Mouse (Mus musculus): Measurements from ENCODE around the gene Mtg1. TPM values are rescaled to one million over a fixed set of nuclear protein-coding genes. Genes with fewer than 3 reads are reported as not detected.

Mtg1 gene
- 10 to 100 TPM; 21.8 to 23.6 TPM for total RNA-seq (2021)
- long read RNA-seq, experiment 1, transcript Mtg1-201 (11 exons, 1,595 nt), result major isoform, 16 of 23 reads
- long read RNA-seq, experiment 1, partial matches to known transcripts, result 1 of 23 reads
- long read RNA-seq, experiment 1, other reads (novel, unspliced or antisense), result 6 of 23 reads
- long read RNA-seq, experiment 2, transcript Mtg1-201 (11 exons, 1,595 nt), result major isoform, 35 of 47 reads
- long read RNA-seq, experiment 2, partial matches to known transcripts, result 1 of 47 reads
- long read RNA-seq, experiment 2, other reads (novel, unspliced or antisense), result 11 of 47 reads

DNA sequence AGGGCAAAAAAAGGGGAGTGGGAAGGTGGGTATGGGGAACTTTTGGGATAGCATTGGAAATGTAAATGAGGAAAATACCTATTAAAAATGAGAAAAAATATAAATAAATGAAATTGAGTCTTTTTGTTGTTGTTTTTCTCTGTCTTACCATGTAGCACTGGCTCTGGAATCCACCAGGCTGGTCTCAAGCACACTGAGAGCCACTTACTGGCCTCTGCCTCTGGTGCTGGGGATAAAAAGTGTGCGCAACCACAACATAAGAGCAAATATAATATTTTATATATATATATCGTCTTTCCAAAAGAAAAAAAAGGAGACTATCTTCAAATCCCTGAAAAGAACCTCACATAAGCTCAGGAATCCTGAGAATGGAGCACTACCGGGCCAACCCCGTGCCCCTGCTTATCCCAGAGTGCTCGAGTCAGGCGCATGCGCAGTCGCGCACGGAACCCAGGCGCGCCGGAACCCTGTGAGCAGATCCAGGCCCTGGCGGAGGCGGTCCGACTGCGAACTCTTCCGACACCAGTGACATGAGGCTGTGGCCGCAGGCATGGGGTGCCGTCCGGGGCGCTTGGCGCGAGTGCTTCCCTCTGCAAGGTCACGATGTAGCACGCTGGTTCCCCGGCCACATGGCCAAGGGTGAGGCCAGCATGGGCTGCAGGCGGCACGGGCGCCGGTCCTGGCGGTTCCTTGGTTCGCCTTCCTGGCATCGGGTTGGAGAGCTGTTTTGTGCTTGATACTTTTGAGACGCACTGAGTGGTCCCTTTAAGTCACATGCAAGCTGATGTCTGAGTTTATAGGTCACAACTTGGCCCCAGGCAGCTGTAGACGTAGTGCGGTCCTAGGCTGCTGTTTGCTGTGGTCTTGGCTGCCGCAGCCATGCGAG is at the start of gene Mtg1:
Mtg1 (plus strand) TSS at position 430 of the 886 bp plus-strand sequence.
- DNase-seq (ENCODE audit: low spot score in 2 of 2), result peak; percentile 97 to 99

DNA sequence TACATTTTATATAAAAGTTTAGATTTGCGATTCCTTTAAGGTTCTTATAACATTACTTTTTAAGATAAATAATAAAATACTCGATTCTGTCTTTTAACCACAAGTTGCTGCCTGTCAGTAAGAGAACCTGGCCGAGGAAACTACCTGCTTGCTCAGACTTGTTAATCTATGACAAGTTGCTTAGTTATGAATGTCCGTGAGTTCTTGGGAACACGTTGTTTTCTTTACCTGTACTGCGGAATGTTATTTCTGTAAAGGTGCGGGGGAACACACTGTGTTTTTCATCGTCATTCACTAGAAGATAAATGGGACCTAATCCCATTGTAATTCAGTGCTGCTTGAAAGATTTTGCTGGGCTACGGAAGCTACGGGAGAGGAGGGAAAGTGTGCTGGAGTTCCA is 46.8 kb upstream of the Mtg1 start:
- no peak for DNase-seq (ENCODE audit: low spot score in 2 of 2)

DNA sequence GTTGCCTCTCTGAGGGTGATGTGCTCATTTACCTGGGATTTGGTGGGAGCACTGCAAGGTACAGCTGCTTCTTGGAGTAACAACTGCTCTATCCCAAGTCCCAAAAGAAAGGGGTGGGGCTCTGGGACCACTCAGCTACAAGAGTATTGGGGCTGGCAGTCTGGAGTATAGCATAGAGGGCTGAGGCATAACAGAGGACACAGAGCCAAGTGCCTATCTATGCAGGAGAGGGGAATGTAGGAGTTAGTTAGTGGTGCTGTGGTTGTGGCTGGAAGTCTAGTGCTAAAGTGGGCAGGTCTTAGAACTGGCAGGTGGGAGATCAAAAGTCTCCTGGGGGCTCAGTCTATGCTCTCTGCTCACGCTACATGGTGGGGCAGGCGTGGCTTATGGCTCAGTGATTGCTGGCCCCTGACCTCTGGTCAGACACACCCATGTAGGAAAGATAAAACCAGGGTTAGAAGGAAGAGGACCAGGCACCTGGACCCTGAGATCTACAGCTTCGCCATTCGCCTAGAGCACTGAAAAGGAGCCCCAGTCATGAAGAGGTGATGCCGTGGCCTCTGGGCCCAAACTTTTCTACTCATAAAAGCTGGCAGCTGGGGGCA is 44.3 kb upstream of the Mtg1 start, which contains the start of gene Prap1:
Prap1 (plus strand) TSS at position 472 of the 605 bp plus-strand sequence.
- no peak for DNase-seq (ENCODE audit: low spot score in 2 of 2)

DNA sequence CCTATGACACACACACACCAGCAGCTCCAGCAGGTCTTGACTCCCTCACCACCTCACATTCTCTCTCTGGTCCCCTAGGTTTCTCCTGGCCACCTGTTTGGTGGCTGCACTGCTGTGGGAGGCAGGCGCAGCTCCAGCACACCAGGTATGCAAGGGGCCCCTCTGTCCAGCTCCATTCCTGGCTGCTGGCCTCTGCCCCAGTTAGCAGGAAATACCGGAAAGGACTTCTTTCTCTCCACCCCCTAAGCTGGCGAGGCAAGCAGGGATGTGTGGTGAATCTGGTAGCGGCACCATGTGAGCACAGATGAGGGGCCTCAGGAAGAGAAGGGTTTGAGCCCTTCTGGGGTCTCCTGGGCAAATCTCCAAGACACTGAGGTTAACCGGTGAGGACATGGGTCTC is 42.4 kb upstream of the Mtg1 start:
- DNase-seq (ENCODE audit: low spot score in 2 of 2), result no peak

DNA sequence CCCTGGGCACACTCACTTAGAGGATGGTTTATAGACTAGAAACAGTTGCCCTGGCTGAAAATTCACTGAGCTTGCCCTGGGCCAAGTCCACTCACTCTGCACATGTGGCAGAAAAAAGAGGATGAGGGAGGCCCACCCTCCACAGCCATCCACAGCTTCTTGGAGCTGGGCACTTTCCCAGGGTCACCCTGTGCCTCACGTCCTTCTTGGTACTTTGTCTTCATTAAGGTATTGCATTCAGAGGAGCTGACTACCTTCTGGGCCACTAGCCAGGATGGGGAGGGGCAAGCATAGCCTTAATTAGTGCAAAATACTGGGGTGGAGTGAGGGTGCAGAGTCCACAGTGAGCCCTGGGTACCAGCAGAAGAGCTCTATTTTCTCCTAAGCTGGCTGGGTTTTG is 41.8 kb upstream of the Mtg1 start:
- no peak for DNase-seq (ENCODE audit: low spot score in 2 of 2)

DNA sequence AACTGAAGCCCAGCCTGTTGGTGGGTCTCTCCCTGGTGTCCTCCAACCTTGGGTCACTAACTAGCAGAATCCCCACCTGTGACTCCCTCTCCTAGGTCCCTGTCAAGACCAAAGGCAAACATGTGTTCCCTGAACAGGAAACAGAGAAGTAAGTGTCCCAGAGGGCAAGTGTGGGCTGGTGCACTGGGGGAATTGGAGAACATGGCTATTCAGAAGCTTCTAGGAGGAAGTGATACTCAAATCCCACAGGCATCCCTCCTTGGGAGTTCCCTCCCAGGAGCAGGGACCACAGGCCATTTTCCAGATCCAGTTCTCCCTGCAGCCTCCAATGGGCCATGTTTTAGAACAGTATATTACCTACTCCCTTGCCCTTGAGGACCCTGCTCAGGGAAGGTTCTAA is 41.3 kb upstream of the Mtg1 start:
- DNase-seq (ENCODE audit: low spot score in 2 of 2), result no peak

DNA sequence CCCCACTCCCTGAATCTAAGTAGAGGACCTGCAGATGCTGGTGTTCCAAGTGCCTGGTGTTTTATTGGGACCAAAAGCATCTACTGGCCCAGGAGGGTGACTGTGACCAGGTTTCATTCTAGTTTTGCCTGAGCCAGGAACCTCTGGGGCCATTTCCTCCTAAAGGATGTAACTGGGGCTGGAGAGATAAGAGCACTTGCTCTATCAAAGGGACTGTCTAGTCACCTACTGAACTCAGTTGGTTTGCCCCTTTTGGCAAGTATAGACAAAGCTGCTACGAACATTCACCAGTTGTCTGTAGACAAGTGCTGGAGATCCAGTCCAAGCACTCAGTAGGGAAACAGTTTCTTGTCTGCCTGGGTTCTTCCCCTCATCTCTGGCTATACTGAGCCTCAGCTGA is 38.9 kb upstream of the Mtg1 start:
- DNase-seq (ENCODE audit: low spot score in 2 of 2), result no peak

DNA sequence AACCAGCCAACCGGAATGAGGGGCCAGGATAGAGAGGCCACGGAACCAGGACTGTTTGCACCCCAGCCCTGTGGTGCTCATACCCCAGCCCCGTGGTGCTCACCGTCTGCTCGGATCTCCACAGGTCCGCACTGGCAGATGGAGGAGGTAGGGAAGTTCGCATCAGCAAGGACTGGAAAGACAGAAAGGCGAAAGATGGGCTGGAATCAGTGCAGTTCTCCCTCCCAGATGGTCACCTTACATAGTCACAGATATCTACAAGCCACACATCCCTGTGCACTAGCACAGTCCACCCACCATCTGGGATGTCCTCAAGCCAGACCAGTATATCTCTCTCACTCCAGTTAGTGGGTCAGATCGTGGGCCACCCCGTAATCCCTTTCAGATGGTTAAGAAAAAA is 35.9 kb upstream of the Mtg1 start:
- DNase-seq (ENCODE audit: low spot score in 2 of 2), result no peak

DNA sequence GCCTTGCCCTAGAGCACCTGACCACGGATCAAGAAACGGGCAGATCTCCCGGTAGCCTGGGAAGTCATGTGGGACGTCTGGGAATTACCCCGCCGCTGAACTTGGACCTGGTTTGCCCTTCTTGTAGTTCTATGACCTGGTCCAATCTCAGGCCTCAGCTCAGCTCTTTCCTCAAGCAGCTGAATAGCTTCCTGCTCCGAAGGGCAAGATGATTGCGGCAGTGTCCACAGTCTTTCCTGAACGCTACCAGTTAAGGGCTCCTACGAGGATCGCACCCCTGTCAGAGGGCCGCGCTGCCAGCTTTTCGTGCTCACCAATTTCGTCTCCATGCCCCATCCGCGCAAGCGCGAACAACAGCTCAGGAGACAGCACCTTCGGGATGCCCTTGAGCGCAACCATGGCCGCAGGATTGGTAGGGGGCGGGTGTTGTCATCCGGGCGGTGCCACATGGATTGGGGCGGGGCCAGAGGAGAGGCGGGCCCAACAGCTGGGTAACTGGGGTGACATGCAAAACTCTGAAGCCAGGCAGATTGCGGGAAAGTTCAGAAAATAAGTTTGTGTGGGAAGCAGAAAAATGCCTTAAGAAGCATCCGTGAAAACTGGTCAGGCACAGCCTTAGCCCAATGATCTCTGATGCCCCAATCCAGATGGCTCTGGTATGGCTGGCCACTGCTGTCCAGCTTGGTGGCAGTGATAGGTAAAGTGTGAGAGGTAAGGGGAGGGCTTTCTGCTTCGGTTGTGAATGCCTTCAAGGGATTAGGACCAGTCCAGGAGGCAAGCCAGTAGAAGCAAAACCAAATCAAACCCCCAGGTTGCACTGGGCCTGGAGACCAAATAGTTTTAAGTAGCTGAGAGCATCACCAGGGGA is 35.1 kb upstream of the Mtg1 start, which contains the start of gene Fuom:
Fuom (minus strand) TSS at position 449 of the 868 bp plus-strand sequence.
- peak; percentile 78 to 80 for DNase-seq (ENCODE audit: low spot score in 2 of 2)

DNA sequence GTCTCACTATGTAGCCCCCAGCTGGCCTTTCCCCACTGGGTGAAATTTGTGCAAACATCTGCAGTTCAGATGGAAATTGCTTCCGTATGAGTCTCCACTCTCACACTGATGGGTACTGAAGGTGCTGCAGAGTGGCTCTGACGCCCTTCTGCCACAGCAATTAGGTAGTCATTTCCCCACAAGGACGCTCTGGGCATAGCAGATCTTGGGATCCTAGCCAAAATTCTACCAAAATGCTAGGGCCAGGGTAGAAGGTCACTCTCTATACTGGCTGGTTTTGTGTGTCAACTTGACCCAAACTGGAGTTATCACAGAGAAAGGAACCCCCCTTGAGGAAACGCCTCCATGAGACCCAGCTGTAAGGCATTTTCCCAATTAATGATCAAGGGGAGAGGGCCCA is 33.4 kb upstream of the Mtg1 start:
- DNase-seq (ENCODE audit: low spot score in 2 of 2), result no peak

DNA sequence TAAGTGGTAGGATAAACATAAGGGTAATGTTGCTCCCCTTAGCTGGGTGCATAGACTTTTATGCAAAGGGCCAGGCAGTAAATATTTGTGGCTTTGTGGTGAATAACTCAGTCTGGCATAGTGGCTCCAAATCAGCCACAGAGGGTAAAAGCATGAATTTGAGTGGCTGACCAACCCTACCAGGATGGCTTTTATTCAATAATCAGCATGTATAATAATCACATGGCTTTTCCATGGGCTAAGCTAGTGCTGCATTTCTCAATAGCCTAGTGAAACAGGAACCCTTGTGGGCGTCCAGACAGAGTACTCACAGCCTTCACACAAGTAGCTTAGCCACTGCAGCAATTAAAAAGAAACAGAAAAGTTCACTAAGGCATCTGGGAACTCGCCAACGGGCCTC is 25.4 kb upstream of the Mtg1 start:
- DNase-seq (ENCODE audit: low spot score in 2 of 2), result no peak

DNA sequence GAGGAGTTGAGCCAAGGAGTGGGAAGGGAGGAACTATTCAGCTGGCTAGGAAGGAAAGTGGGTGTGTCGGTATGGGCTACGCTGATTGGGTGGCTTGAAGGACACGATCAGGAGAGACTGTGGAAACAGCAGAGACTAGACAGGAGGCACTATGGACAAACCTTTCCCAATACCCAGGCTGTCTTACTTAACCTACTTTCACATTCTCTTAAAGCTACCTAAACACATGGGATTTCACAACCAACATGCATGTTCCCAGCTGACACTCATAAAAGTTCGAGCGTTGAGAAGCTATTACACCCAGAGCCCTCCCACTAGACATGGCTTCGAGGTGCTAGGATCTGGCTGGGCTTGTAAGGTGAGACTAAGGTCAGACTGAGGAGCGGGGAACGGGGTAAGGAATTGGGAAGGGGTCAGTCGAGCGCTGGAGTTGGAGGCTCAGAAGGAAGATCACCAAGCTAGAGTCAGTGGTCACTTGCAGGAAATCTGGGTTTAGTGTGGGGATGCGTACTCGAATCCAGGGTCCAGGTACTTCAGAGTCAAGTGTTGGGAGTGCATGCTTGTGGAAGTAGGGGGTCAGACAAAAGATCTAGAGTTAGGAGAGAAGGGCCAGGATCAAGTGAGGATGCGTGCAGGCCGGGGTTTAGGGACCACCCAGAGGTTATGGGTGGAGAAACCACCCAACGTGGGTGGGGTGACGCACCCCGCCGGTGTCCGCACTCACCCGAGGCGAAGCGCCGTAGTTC is 21.6 kb upstream of the Mtg1 start, which contains the start of gene Paox:
Paox (plus strand) TSS at position 217 of the 746 bp plus-strand sequence.
- peak; percentile 26 to 70 for DNase-seq (ENCODE audit: low spot score in 2 of 2)

DNA sequence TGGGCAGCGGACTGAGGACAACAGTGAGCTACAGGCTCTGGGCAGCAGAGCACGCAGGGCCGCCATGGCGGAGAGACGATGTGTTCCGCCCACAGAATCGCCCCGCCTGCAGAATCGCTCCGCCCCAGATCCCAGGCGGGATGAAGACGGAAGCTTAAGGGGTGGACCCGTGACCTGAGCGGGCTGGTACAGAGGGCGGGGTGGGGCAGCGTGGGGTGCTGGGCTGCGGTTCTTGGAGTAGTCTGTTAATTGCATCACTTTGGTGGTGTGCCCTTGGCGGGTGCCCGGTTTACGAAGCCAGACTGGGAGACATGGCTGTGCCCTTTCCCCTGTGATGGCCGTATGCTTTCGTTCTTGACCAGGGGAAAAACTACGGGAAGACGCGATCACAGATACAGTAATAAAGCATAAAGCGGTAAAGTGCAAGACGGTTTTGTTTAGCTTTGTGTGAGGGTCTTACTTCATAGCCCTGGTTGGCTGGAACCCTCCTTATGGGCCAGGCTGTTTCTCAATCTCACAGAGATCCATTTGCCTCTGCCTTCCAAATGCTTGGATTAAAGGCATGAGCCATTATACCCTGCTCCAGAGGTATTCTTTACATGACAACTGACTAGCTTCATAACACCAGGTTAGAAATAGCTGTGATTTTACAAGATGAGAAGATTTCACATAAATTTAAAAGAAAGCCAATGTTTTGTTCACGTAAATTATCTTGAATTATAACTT is 20.9 kb upstream of the Mtg1 start, which contains the start of gene Echs1:
Echs1 (minus strand) TSS at position 148 of the 726 bp plus-strand sequence.
- peak; percentile 81 to 88 for DNase-seq (ENCODE audit: low spot score in 2 of 2)

DNA sequence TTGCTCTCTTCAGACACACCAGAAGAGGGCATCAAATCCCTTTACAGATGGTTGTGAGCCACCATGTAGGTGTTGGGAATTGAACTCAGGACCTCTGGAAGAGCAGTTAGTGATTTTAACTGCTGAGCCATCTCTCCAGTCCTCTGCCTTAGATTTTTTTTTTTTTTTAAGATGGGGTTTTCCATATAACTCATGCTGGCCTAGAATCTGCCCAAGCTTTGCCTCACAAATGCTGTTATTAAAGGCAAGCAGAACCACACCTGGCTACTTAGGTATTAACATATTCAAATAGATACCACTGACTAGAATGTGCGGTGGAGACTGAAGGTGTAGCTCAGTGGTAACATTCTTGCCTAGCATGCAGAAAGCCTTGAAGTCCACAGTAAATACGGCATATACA is 16.9 kb upstream of the Mtg1 start:
- DNase-seq (ENCODE audit: low spot score in 2 of 2), result no peak

DNA sequence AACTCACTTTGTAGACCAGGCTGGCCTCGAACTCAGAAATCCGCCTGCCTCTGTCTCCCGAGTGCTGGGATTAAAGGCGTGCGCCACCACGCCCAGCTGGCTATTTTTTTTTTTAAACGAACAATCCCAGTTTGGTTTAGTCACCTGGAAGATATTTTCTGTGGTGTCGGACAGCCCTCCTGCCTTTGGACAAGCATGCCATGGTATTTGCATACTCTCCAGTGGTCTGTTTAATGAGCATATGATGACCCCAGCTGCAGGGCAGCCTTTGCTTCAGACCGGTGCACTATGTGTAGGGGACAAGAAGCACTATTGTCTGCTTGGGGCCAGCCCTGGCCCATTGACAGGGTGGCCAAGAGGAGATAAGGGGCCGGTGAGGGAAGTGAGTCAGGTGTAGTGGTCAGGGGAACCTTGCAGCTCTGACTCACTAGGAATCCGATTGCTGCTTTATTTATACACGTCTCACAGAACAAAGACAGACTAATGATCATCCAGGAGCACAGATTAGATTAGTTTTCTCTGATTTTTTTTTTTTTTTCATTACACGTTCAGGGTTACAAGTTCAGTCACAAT is 15.9 kb upstream of the Mtg1 start:
- no peak for DNase-seq (ENCODE audit: low spot score in 2 of 2)

DNA sequence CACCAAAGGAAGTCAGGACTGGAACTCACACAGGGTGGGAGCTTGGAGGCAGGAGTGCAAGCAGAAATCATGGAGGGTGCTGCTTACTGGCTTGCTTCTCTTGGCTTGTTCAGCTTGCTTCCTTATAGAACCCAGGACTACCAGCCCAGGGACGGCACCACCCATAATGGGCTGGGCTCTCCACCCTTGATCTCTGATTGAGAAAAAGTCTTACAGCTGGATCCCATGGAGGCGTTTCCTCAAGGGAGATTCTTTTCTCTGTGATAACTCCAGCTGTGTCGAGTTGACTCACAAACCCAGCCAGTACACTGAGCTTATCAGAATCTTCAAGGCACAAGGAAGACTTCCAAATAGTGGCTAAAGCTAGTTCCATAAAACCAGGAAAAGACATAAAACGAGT is 14.6 kb upstream of the Mtg1 start:
- no peak for DNase-seq (ENCODE audit: low spot score in 2 of 2)

DNA sequence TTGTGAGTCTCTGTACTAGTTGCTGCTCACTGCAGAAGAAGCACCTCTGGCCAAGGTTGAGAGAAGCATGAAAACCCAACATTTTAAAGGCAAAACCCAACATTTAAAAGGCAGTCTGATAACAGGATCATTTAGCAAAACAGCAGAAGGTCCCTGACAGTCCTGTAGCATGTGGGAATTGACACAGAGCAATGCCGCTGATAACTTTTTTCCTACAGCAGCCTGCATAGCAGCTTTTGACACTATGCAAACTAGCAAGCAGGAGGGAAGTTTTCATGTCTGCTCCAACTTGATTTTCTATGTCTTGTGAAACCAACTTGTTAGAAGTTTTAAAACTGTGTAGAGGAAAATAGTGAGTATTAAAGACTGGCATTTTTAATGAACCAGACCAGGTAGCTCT is 13.0 kb upstream of the Mtg1 start:
- DNase-seq (ENCODE audit: low spot score in 2 of 2), result no peak

DNA sequence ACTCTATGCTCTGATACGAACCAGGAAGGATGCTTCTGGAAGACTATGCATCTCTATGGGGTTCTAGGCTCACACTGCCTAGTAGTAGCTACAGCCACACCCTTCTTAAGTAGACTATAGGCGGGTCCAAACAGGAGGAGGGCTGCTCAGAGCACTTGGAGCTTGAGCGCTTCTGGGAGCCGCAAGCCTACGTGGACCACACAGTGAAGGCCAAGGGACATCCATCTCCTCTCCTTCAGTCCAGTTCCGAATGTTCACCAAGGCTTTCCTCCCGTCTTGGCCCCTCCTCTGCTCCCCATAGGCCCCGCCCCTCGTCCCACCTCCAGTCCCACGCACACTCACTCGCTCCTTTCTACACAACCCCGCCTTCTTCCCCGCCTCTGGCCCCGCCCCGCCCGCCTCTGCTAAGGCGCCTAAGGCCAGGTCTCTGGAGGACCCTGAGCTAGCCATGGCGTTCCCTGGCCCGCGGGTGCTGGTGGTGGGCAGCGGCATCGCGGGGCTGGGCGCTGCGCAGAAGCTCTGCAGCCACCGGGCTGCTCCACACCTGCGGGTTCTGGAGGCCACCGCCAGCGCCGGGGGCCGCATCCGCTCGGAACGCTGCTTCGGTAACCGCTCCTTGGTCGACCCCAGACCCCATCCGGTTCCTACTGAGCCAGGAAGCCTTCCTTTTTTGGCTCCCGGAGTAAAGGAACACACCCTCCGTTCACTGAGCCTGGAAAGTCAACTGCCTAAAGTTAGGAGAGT is 11.9 kb upstream of the Mtg1 start:
- peak; percentile 75 to 88 for DNase-seq (ENCODE audit: low spot score in 2 of 2)
